Mouse (Mus musculus) lung, postnatal 14 days (tissue): ENCODE results near the gene Bst2.

Source experiments
- DNase-seq: peaks from one replicate; pipeline ENCODE4 v3.0.0; 2021

Bst2 gene

GRCm38 (mm10) chr8:71516786-71517185 is 20.5 kb downstream of the Bst2 start:
- DNase-seq, result no peak

GRCm38 (mm10) chr8:71515043-71515442 is 22.2 kb downstream of the Bst2 start:
- DNase-seq, result no peak

GRCm38 (mm10) chr8:71513018-71513754 is 24.1 kb downstream of the Bst2 start:
- DNase-seq, result no peak

- DNase-seq, result peak; percentile 62
Observed at GRCm38 (mm10) chr8:71511644-71512043, 25.6 kb downstream of the Bst2 start, which contains the start of gene Plvap. TSS of gene Plvap (minus strand) at chr8:71511752.

- no peak for DNase-seq
Observed at GRCm38 (mm10) chr8:71509316-71509715, 27.9 kb downstream of the Bst2 start.

- DNase-seq, result peak; percentile 70
Observed at GRCm38 (mm10) chr8:71507589-71508104, 29.6 kb downstream of the Bst2 start.

- DNase-seq, result peak; percentile 46
Observed at GRCm38 (mm10) chr8:71505979-71506378, 31.3 kb downstream of the Bst2 start.

GRCm38 (mm10) chr8:71505326-71505725 is 31.9 kb downstream of the Bst2 start:
- no peak for DNase-seq

- no peak for DNase-seq
Observed at GRCm38 (mm10) chr8:71504349-71504748, 32.9 kb downstream of the Bst2 start.

- DNase-seq, result peak; percentile 58
Observed at GRCm38 (mm10) chr8:71498816-71499690, 38.2 kb downstream of the Bst2 start.

GRCm38 (mm10) chr8:71497881-71498501 is 39.3 kb downstream of the Bst2 start:
- DNase-seq, result no peak

GRCm38 (mm10) chr8:71497077-71497645 is 40.1 kb downstream of the Bst2 start:
- DNase-seq, result no peak

GRCm38 (mm10) chr8:71496481-71496880 is 40.8 kb downstream of the Bst2 start:
- peak; percentile 94 for DNase-seq

GRCm38 (mm10) chr8:71495811-71496210 is 41.4 kb downstream of the Bst2 start:
- DNase-seq, result peak; percentile 33

GRCm38 (mm10) chr8:71495039-71495438 is 42.2 kb downstream of the Bst2 start:
- peak; percentile 91 for DNase-seq

- DNase-seq, result peak; percentile 88
Observed at GRCm38 (mm10) chr8:71488454-71488853, 48.8 kb downstream of the Bst2 start.

- DNase-seq, result peak; percentile 81
Observed at GRCm38 (mm10) chr8:71487691-71488445, 49.4 kb downstream of the Bst2 start, which contains the start of gene Gtpbp3. TSS of gene Gtpbp3 (plus strand) at chr8:71488103.

- DNase-seq, result no peak
Observed at GRCm38 (mm10) chr8:71486136-71486529, 51.1 kb downstream of the Bst2 start.

GRCm38 (mm10) chr8:71485142-71486135 is 51.8 kb downstream of the Bst2 start, which contains the start of gene Ano8:
TSS of gene Ano8 (minus strand) at chr8:71485963.
- peak; percentile 84 for DNase-seq

GRCm38 (mm10) chr8:71484736-71485135 is 52.5 kb downstream of the Bst2 start:
- no peak for DNase-seq
